Comparison of ENCODE assay signal across 16 mouse cellular contexts in the genomic region with DNA sequence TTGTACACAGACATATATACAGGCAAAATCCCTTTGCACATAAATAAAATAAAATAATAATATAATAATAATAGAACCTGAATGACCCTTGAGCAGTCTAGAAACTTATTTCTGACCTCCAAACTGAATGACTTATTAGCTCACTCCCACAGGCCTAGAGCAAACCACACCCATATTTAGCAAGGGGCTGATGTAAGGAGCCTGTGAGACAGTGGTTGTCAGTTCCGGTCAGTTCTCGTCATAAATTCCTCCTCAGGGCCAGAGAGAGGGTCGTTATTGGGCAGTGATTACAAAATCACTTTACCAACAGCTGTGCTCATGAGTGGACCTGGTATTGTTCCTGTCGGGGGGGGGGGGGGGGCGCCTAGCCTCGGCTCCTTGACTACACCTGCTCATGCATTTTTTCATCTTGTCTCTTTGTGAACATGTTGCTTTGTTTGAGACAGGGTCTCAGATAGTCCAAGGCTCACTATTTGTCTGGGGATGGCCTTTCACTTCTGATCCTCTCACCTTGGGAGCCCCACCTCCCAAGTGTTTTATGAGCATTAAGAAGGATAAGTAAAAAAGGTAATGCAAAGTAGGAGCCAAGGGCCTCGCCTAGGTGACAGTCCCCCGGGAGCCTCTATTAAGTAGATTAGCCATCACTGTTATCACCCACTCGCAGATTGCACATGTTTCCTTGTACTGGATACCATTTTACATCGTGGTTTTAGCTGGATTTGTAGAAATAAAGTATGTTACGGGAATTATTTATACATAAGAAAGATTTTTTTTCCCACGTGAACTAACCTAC. TPM values are rescaled to one million over a fixed set of nuclear protein-coding genes. Genes with fewer than 3 reads are reported as not detected.
DNase-seq lines count a peak whose midpoint lies in the region; ATAC-seq and TF ChIP-seq lines count a peak whose summit lies in the region.
"Had no signal": no experiment of that assay in that cellular context is flagged by ENCODE, and none has a peak within 500 bp of the region (broad histone marks: within the 10 kb centered on the region; RNA-seq: fewer than 3 reads in every experiment).

No protein-coding gene starts in this region.

- H3K4me1 ChIP-seq in kidney, adult 2 months (ENCODE audit: control insufficient read depth, insufficient read depth, low read length) = no peaks in the 10 kb centered on the region
- peaks cover 16 to 47% of the 10 kb centered on the region in 2 experiments for H3K4me1 ChIP-seq in MEL (ENCODE audit: control insufficient read depth in 1 of 2, insufficient read depth in 2 of 2, low read length in 2 of 2)
- peaks cover 5% of the 10 kb centered on the region; the same call in 1 of the 2 replicates for H3K4me1 ChIP-seq in intestine, embryonic 16.5 days (ENCODE audit: control insufficient read depth, insufficient read depth, low read length)
- H3K4me1 ChIP-seq in hindbrain, embryonic 16.5 days (ENCODE audit: control insufficient read depth, insufficient read depth, low read depth, low read length) = no peaks in the 10 kb centered on the region; the same call in 1 of the 2 replicates
- H3K4me1 ChIP-seq: midbrain, embryonic 13.5 days; neural tube, embryonic 12.5 days had no signal

- no peak for TF ChIP-seq CTCF in kidney, adult 2 months (conservative IDR thresholded peaks at IDR 0.05; ENCODE audit: insufficient read depth, insufficient read length, low read depth, low read length)
- no peak for TF ChIP-seq CTCF in MEL (IDR thresholded peaks at IDR 0.05 in 2 of 3, conservative IDR thresholded peaks at IDR 0.05 in 1 of 3; ENCODE audit: control insufficient read depth in 1 of 3, insufficient read depth in 1 of 3, low read depth in 2 of 3, low read length in 3 of 3, poor library complexity in 1 of 3, severe bottlenecking in 1 of 3)

- no peak overlapping the region; the same call in 1 of the 2 replicates for H3K4me3 ChIP-seq in kidney, adult 2 months (ENCODE audit: insufficient read depth, low read depth, low read length)
- H3K4me3 ChIP-seq in MEL (ENCODE audit: control insufficient read depth in 1 of 2, insufficient read depth in 1 of 2, low read depth in 2 of 2, low read length in 2 of 2) = peak overlapping the region; percentile 48 to 72
- no peak overlapping the region for H3K4me3 ChIP-seq in intestine, embryonic 16.5 days (ENCODE audit: low read length)
- no peak overlapping the region for H3K4me3 ChIP-seq in hindbrain, embryonic 16.5 days (ENCODE audit: low read length)
- H3K4me3 ChIP-seq: midbrain, embryonic 13.5 days; neural tube, embryonic 12.5 days had no signal

- peak; percentile 39; the same call in 1 of the 2 replicates for ATAC-seq in intestine, embryonic 16.5 days
- ATAC-seq in monocyte, adult 5-6 weeks (replicated peaks; ENCODE audit: insufficient number of reproducible peaks, low FRiP score, low TSS enrichment, poor library complexity, severe bottlenecking) = peak; percentile 23; the same call in 1 of the 2 replicates
- no peak for ATAC-seq in hindbrain, embryonic 16.5 days
- ATAC-seq: midbrain, embryonic 13.5 days had no signal

- no peaks in the 10 kb centered on the region for H3K36me3 ChIP-seq in kidney, adult 2 months (ENCODE audit: control insufficient read depth, insufficient read depth, low read length)
- H3K36me3 ChIP-seq in MEL (ENCODE audit: control insufficient read depth in 1 of 2, insufficient read depth in 2 of 2, low read length in 2 of 2) = peaks cover 3 to 53% of the 10 kb centered on the region in 2 experiments; a peak in 3 of 4 replicates
- no peaks in the 10 kb centered on the region for H3K36me3 ChIP-seq in intestine, embryonic 16.5 days (ENCODE audit: control insufficient read depth, insufficient read depth, low read length)
- H3K36me3 ChIP-seq in hindbrain, embryonic 16.5 days (ENCODE audit: control insufficient read depth, insufficient read depth, low read length) = no peaks in the 10 kb centered on the region
- H3K36me3 ChIP-seq: midbrain, embryonic 13.5 days; neural tube, embryonic 12.5 days had no signal

- H3K27ac ChIP-seq in kidney, adult 2 months (ENCODE audit: insufficient read depth, low read depth, low read length) = peak overlapping the region; percentile 65; the same call in 1 of the 2 replicates
- H3K27ac ChIP-seq in MEL (ENCODE audit: control insufficient read depth, low read depth, low read length) = peak overlapping the region; percentile 94
- no peak overlapping the region for H3K27ac ChIP-seq in intestine, embryonic 16.5 days (ENCODE audit: low read length)
- H3K27ac ChIP-seq in hindbrain, embryonic 16.5 days (ENCODE audit: low read depth, low read length) = no peak overlapping the region
- H3K27ac ChIP-seq: midbrain, embryonic 13.5 days; neural tube, embryonic 12.5 days had no signal

- peaks cover 57% of the 10 kb centered on the region for H3K79me2 ChIP-seq in MEL (ENCODE audit: control insufficient read depth, insufficient read depth, low read length, poor library complexity)

- no peak overlapping the region for H3K4me2 ChIP-seq in intestine, embryonic 16.5 days (ENCODE audit: low read depth, low read length)
- H3K4me2 ChIP-seq in hindbrain, embryonic 16.5 days (ENCODE audit: low read length) = no peak overlapping the region
- H3K4me2 ChIP-seq: lung, embryonic 14.5 days; midbrain, embryonic 13.5 days; neural tube, embryonic 12.5 days had no signal

- H3K27me3 ChIP-seq in kidney, adult 2 months (replicated peaks; ENCODE audit: control insufficient read depth, insufficient read depth, low read length) = no peaks in the 10 kb centered on the region
- H3K27me3 ChIP-seq in MEL (ENCODE audit: control insufficient read depth in 1 of 2, insufficient read depth in 2 of 2, low read length in 2 of 2) = no peaks in the 10 kb centered on the region
- no peaks in the 10 kb centered on the region for H3K27me3 ChIP-seq in intestine, embryonic 16.5 days (replicated peaks; ENCODE audit: control insufficient read depth, insufficient read depth, low read length)
- no peaks in the 10 kb centered on the region; the same call in 1 of the 2 replicates for H3K27me3 ChIP-seq in hindbrain, embryonic 16.5 days (replicated peaks; ENCODE audit: control insufficient read depth, insufficient read depth, low read length)
- H3K27me3 ChIP-seq: neural tube, embryonic 12.5 days had no signal

- H3K9ac ChIP-seq in MEL (ENCODE audit: control insufficient read depth, low read depth, low read length, poor library complexity, severe bottlenecking) = peak overlapping the region; percentile 63
- H3K9ac ChIP-seq in intestine, embryonic 16.5 days (ENCODE audit: low read depth, low read length) = no peak overlapping the region
- no peak overlapping the region for H3K9ac ChIP-seq in hindbrain, embryonic 16.5 days (ENCODE audit: low read depth, low read length)
- H3K9ac ChIP-seq: lung, embryonic 14.5 days; midbrain, embryonic 13.5 days; neural tube, embryonic 12.5 days had no signal

- peak; percentile 77 to 83 for TF ChIP-seq EP300 in MEL (IDR thresholded peaks at IDR 0.05; ENCODE audit: low read depth in 1 of 2, low read length in 2 of 2)

- TF ChIP-seq POLR2A in kidney, adult 2 months (IDR thresholded peaks at IDR 0.05; ENCODE audit: low read depth, low read length) = no peak
- peak in 1 of 2 experiments; percentile 26; a peak in 2 of 4 replicates for TF ChIP-seq POLR2A in MEL (IDR thresholded peaks at IDR 0.05; ENCODE audit: control insufficient read depth in 1 of 2, insufficient read depth in 1 of 2, low read depth in 1 of 2, low read length in 2 of 2, poor library complexity in 1 of 2)

- DNase-seq in kidney, adult 2 months = no peak
- no peak for DNase-seq in kidney, postnatal 25 days
- DNase-seq in MEL (ENCODE audit: low read depth, low spot score) = peak; percentile 66
- DNase-seq in left cerebral cortex, adult 18-20 months (ENCODE audit: low spot score in 2 of 2) = no peak
- no peak for DNase-seq in urinary bladder, postnatal 10 days (ENCODE audit: low spot score)
- DNase-seq: adrenal gland, postnatal 14 days; cerebellum, adult 11 months; heart, adult 18-20 months; heart, postnatal 14 days; lung, embryonic 14.5 days; retina, postnatal 1 day had no signal

- TF ChIP-seq RAD21 in MEL (IDR thresholded peaks at IDR 0.05; ENCODE audit: low read depth, low read length) = no peak

- H3K9me3 ChIP-seq in MEL (replicated peaks; ENCODE audit: insufficient read depth, low read length) = no peaks in the 10 kb centered on the region
- no peaks in the 10 kb centered on the region for H3K9me3 ChIP-seq in intestine, embryonic 16.5 days (ENCODE audit: control insufficient read depth, low read length)
- H3K9me3 ChIP-seq in hindbrain, embryonic 16.5 days (ENCODE audit: control insufficient read depth, low read length) = no peaks in the 10 kb centered on the region
- H3K9me3 ChIP-seq: midbrain, embryonic 13.5 days; neural tube, embryonic 12.5 days had no signal

- 62% methylated on average over 12 of the region's 12 CpGs for WGBS in kidney, adult 2 months
- 50% methylated on average over 12 of the region's 12 CpGs for WGBS in intestine, embryonic 16.5 days
- 73% methylated on average over 12 of the region's 12 CpGs for WGBS in hindbrain, embryonic 16.5 days

RNA-seq across cellular contexts. Expression of a gene that starts 17.4 kb away (rescaled TPM):
- polyA plus RNA-seq in kidney, adult 2 months (2012; rRNA removed) = 16.7 and 24.5 TPM in 2 replicates
- 34.2 and 43.6 TPM in 2 replicates for total RNA-seq in MEL (2012; rRNA removed)
- polyA plus RNA-seq in MEL (2012; ENCODE audit: insufficient read depth in 1 of 2, insufficient read length in 2 of 2, low read depth in 1 of 2, low replicate concordance in 2 of 2, missing spikeins in 1 of 2) = 10 to 100 TPM in 1 of 2 experiments, not detected in 1; 64.1 TPM
- 135 and 143 TPM in 2 replicates for polyA plus RNA-seq in intestine, embryonic 16.5 days (2015; fragmentation: Nextera tagmentation; extraction: Ambion mirVana)
- 86.6 to 110 TPM (median 102 TPM) in 3 replicates for total RNA-seq in monocyte, adult 5-6 weeks (2017)
- 10 to 100 TPM; 49.5 to 51.0 TPM for total RNA-seq in left cerebral cortex, adult 18-20 months (2021)
- 60.5 and 61.1 TPM in 2 replicates for polyA plus RNA-seq in hindbrain, embryonic 16.5 days (2015; fragmentation: Nextera tagmentation; extraction: Ambion mirVana)

RNA-seq across cellular contexts. Expression of a gene that starts 23.2 kb away (rescaled TPM):
- polyA plus RNA-seq in kidney, adult 2 months (2012; rRNA removed) = 20.8 and 34.2 TPM in 2 replicates
- total RNA-seq in MEL (2012; rRNA removed) = 217 and 236 TPM in 2 replicates
- 100 to 1,000 TPM in 1 of 2 experiments, not detected in 1; 164 TPM for polyA plus RNA-seq in MEL (2012; ENCODE audit: insufficient read depth in 1 of 2, insufficient read length in 2 of 2, low read depth in 1 of 2, low replicate concordance in 2 of 2, missing spikeins in 1 of 2)
- polyA plus RNA-seq in intestine, embryonic 16.5 days (2015; fragmentation: Nextera tagmentation; extraction: Ambion mirVana) = 15.1 and 15.5 TPM in 2 replicates
- total RNA-seq in monocyte, adult 5-6 weeks (2017) = 1,192 to 2,405 TPM (median 1,864 TPM) in 3 replicates
- 10 to 100 TPM in 1 of 2 experiments, 1 to 10 TPM in 1; 8.0 to 10.0 TPM for total RNA-seq in left cerebral cortex, adult 18-20 months (2021)
- 10.0 and 14.0 TPM in 2 replicates for polyA plus RNA-seq in hindbrain, embryonic 16.5 days (2015; fragmentation: Nextera tagmentation; extraction: Ambion mirVana)

RNA-seq across cellular contexts. Expression of a gene that starts 54.5 kb away (rescaled TPM):
- polyA plus RNA-seq in kidney, adult 2 months (2012; rRNA removed) = 22.9 and 25.4 TPM in 2 replicates
- total RNA-seq in MEL (2012; rRNA removed) = 42.3 and 51.8 TPM in 2 replicates
- 10 to 100 TPM in 1 of 2 experiments, not detected in 1; 72.0 TPM for polyA plus RNA-seq in MEL (2012; ENCODE audit: insufficient read depth in 1 of 2, insufficient read length in 2 of 2, low read depth in 1 of 2, low replicate concordance in 2 of 2, missing spikeins in 1 of 2)
- polyA plus RNA-seq in intestine, embryonic 16.5 days (2015; fragmentation: Nextera tagmentation; extraction: Ambion mirVana) = 29.3 and 33.2 TPM in 2 replicates
- 15.0 to 22.7 TPM (median 21.4 TPM) in 3 replicates for total RNA-seq in monocyte, adult 5-6 weeks (2017)
- 10 to 100 TPM; 22.0 to 23.7 TPM for total RNA-seq in left cerebral cortex, adult 18-20 months (2021)
- polyA plus RNA-seq in hindbrain, embryonic 16.5 days (2015; fragmentation: Nextera tagmentation; extraction: Ambion mirVana) = 20.9 and 21.3 TPM in 2 replicates

RNA-seq across cellular contexts. Expression of a gene that starts 54.7 kb away (rescaled TPM):
- polyA plus RNA-seq in kidney, adult 2 months (2012; rRNA removed) = 0.14 and 0.16 TPM in 2 replicates
- total RNA-seq in MEL (2012; rRNA removed) = 0.36 and 0.58 TPM in 2 replicates
- under 1 TPM in 1 of 2 experiments, not detected in 1; 0.33 TPM for polyA plus RNA-seq in MEL (2012; ENCODE audit: insufficient read depth in 1 of 2, insufficient read length in 2 of 2, low read depth in 1 of 2, low replicate concordance in 2 of 2, missing spikeins in 1 of 2)
- 0.17 and 0.45 TPM in 2 replicates for polyA plus RNA-seq in intestine, embryonic 16.5 days (2015; fragmentation: Nextera tagmentation; extraction: Ambion mirVana)
- not detected in 3 replicates for total RNA-seq in monocyte, adult 5-6 weeks (2017)
- total RNA-seq in left cerebral cortex, adult 18-20 months (2021) = 1 to 10 TPM in 1 of 2 experiments, under 1 TPM in 1; 0.72 to 1.3 TPM
- 1.4 and 1.8 TPM in 2 replicates for polyA plus RNA-seq in hindbrain, embryonic 16.5 days (2015; fragmentation: Nextera tagmentation; extraction: Ambion mirVana)

Comparison
In these comparisons a context has a peak if more than half of its experiments do, and no peak if none do; other contexts are left out.
1. H3K27ac ChIP-seq: peak in kidney, adult 2 months (single experiment) and MEL (single experiment); none in intestine, embryonic 16.5 days (single experiment) and hindbrain, embryonic 16.5 days (single experiment).
2. H3K4me3 ChIP-seq: peak in MEL (2 of 2); none in kidney, adult 2 months (single experiment), intestine, embryonic 16.5 days (single experiment) and hindbrain, embryonic 16.5 days (single experiment).